Mouse (Mus musculus) embryonic facial prominence, embryonic 13.5 days (tissue): ENCODE measurements around the gene Slc16a14. TPM values are rescaled to one million over a fixed set of nuclear protein-coding genes. Genes with fewer than 3 reads are reported as not detected.

ENCODE experiments used
- ATAC-seq: fragments of 200-750 bp; cut with Nextera tagmentation; 2 replicates; pipeline ENCODE4 v1.8.0; 2017; ENCODE audit warnings: low read depth; ENCODE audit not compliant: insufficient number of reproducible peaks, insufficient read depth, low FRiP score, low TSS enrichment
- H3K27ac ChIP-seq: fragments of 300-500 bp; sonication (generic); 2 replicates; pipeline ENCODE4 v1.5.1; 2015; ENCODE audit warnings: moderate library complexity, mild to moderate bottlenecking, inconsistent platforms
- H3K27me3 ChIP-seq: fragments of 300-500 bp; sonication (generic); 2 replicates; pipeline ENCODE4 v1.6.1; 2015; ENCODE audit warnings: mild to moderate bottlenecking, inconsistent platforms
- H3K36me3 ChIP-seq: fragments of 300-500 bp; sonication (generic); 2 replicates; pipeline ENCODE4 v1.6.1; 2015; ENCODE audit warnings: mild to moderate bottlenecking, inconsistent platforms
- H3K4me1 ChIP-seq: fragments of 300-500 bp; sonication (generic); 2 replicates; pipeline ENCODE4 v1.6.1; 2015; ENCODE audit warnings: inconsistent platforms
- H3K4me2 ChIP-seq: fragments of 300-500 bp; sonication (generic); 2 replicates; pipeline ENCODE4 v1.6.1; 2015; ENCODE audit warnings: moderate library complexity, mild to moderate bottlenecking, inconsistent platforms
- H3K4me3 ChIP-seq: fragments of 300-500 bp; sonication (generic); 2 replicates; pipeline ENCODE4 v1.5.1; 2015; ENCODE audit warnings: mild to moderate bottlenecking, inconsistent platforms
- H3K9ac ChIP-seq: fragments of 300-500 bp; sonication (generic); 2 replicates; pipeline ENCODE4 v1.6.1; 2015; ENCODE audit warnings: mild to moderate bottlenecking, inconsistent platforms
- H3K9me3 ChIP-seq: fragments of 300-500 bp; sonication (generic); 2 replicates; pipeline ENCODE4 v1.6.1; 2016; ENCODE audit warnings: inconsistent platforms
- WGBS: fragments of 180-500 bp; shearing (Covaris S2); methylation state at CpG from one replicate; pipeline ENCODE4 v1.1.7; 2015; ENCODE audit warnings: mixed read lengths; 5-methylcytosine and 5-hydroxymethylcytosine counted together
- polyA plus RNA-seq: library from polyadenylated mRNA; unstranded; fragments of >200 nt; fragmentation: Nextera tagmentation; extraction: Ambion mirVana; gene quantifications from 2 replicates; pipeline ENCODE4 v1.2.1, GENCODE M21; 2015

Gene Slc16a14
- polyA plus RNA-seq, 1 experiment from 2014 or later = 0.63 TPM

- Histone ChIP-seq H3K27me3 (no peaks in the 10 kb centered on the region), H3K9me3 (no peaks in the 10 kb centered on the region), H3K36me3 (no peaks in the 10 kb centered on the region), H3K4me1 (peaks cover 3% of the 10 kb centered on the region; the same call in 1 of the 2 replicates), H3K9ac (no peak overlapping the region), H3K4me3 (no peak overlapping the region), H3K4me2 (no peak overlapping the region), H3K27ac (no peak overlapping the region)
- WGBS = 77% methylated on average over 10 of the region's 10 CpGs
- no peak for ATAC-seq
Measured at GRCm38 (mm10) chr1:84860360-84861254, 74.3 kb downstream of the Slc16a14 start.

DNA sequence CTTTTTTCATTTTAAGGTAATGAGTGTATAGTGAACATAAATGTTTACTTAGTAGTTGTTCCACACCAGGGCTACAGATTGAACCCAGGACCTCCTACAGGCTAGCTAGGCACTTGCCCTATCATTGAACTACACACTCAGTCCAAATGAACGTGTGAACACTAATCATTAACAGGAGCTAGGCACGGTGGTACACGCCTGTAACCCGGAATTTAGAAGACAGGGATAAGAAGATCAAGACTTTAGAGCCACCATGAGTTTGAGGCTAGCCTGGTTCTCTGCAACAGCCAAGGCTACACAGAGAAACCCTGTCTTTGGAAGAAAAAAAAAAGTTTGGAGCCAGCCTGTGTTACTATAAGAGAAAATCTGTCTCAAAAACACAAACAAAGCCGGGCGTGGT, 75.3 kb downstream of the Slc16a14 start:
- Histone ChIP-seq H3K4me3 (no peak overlapping the region), H3K36me3 (no peaks in the 10 kb centered on the region), H3K4me2 (no peak overlapping the region), H3K27ac (no peak overlapping the region), H3K4me1 (peaks cover 3% of the 10 kb centered on the region; the same call in 1 of the 2 replicates), H3K9me3 (no peaks in the 10 kb centered on the region), H3K27me3 (no peaks in the 10 kb centered on the region), H3K9ac (no peak overlapping the region)
- 88% methylated on average over 6 of the region's 6 CpGs for WGBS
- no peak for ATAC-seq

Other genes with a start within 250 kb of the Slc16a14 start
- gene Dner, start 238.9 kb downstream of the Slc16a14 start, polyA plus RNA-seq = 4.1 and 6.3 TPM in 2 replicates
- 8.4 TPM in 2 replicates for gene Fbxo36, start 95.3 kb downstream of the Slc16a14 start, polyA plus RNA-seq
- gene Trip12, start 94.6 kb downstream of the Slc16a14 start, polyA plus RNA-seq = 66.8 and 77.0 TPM in 2 replicates
- gene Gm10553, start 165.0 kb upstream of the Slc16a14 start, polyA plus RNA-seq = not detected in 2 replicates
- not detected in 2 replicates for gene A530032D15Rik, start 174.7 kb upstream of the Slc16a14 start, polyA plus RNA-seq